Mouse (Mus musculus) kidney, embryonic 15.5 days (tissue): Measurements from ENCODE around the gene Agfg2. TPM values are rescaled to one million over a fixed set of nuclear protein-coding genes. Genes with fewer than 3 reads are reported as not detected.
"Not testable (repeated sequence)": the region's sequence is repeated elsewhere in the genome, so short reads cannot be mapped to it uniquely, and the experiment has no call there.

Experiments
- ATAC-seq: fragments of 200-750 bp; cut with Nextera tagmentation; replicated peaks from 2 replicates; pipeline ENCODE4 v1.8.0; 2017; ENCODE audit warnings: moderate TSS enrichment; ENCODE audit not compliant: low FRiP score
- H3K27ac ChIP-seq: fragments of 300-500 bp; sonication (generic); 2 replicates; pipeline ENCODE4 v1.5.1; 2015; ENCODE audit warnings: mild to moderate bottlenecking, inconsistent platforms
- H3K27me3 ChIP-seq: fragments of 300-500 bp; sonication (generic); 2 replicates; pipeline ENCODE4 v1.6.1; 2015; ENCODE audit warnings: inconsistent platforms
- H3K36me3 ChIP-seq: fragments of 300-500 bp; sonication (generic); 2 replicates; pipeline ENCODE4 v1.6.1; 2015; ENCODE audit warnings: inconsistent platforms
- H3K4me1 ChIP-seq: fragments of 300-500 bp; sonication (generic); 2 replicates; pipeline ENCODE4 v1.6.1; 2015; ENCODE audit warnings: inconsistent platforms
- H3K4me2 ChIP-seq: fragments of 300-500 bp; sonication (generic); 2 replicates; pipeline ENCODE4 v1.6.1; 2015; ENCODE audit warnings: moderate library complexity, mild to moderate bottlenecking, inconsistent platforms
- H3K4me3 ChIP-seq: fragments of 300-500 bp; sonication (generic); replicated peaks from 2 replicates; pipeline ENCODE4 v1.5.1; 2015; ENCODE audit warnings: mild to moderate bottlenecking, inconsistent platforms
- H3K9ac ChIP-seq: fragments of 300-500 bp; sonication (generic); 2 replicates; pipeline ENCODE4 v1.6.1; 2015; ENCODE audit warnings: mild to moderate bottlenecking, inconsistent platforms
- H3K9me3 ChIP-seq: fragments of 300-500 bp; sonication (generic); replicated peaks from 2 replicates; pipeline ENCODE4 v1.6.1; 2016; ENCODE audit warnings: inconsistent platforms
- WGBS: fragments of 180-500 bp; shearing (Covaris S2); methylation state at CpG from one replicate; pipeline ENCODE4 v1.1.7; 2015; ENCODE audit warnings: mixed read lengths; 5-methylcytosine and 5-hydroxymethylcytosine counted together
- polyA plus RNA-seq: library from polyadenylated mRNA; unstranded; fragments of >200 nt; fragmentation: Nextera tagmentation; extraction: Ambion mirVana; gene quantifications from 2 replicates; pipeline ENCODE4 v1.2.1, GENCODE M21; 2015

Gene Agfg2
- polyA plus RNA-seq, 1 experiment from 2014 or later: 23.1 TPM

GRCm38 (mm10) chr5:137633397-137634084 is 51.0 kb downstream of the Agfg2 start:
- Histone ChIP-seq H3K27ac (0 out of 2 replicates have a peak overlapping the region, but pooled peaks have one; percentile 32), H3K9me3 (no peaks in the 10 kb centered on the region), H3K36me3 (peaks cover 61% of the 10 kb centered on the region), H3K4me3 (no peak overlapping the region), H3K4me1 (peaks cover 44% of the 10 kb centered on the region), H3K9ac (no peak overlapping the region), H3K27me3 (no peaks in the 10 kb centered on the region), H3K4me2 (no peak overlapping the region)
- ATAC-seq: no peak
- 82% methylated on average over 12 of the region's 12 CpGs for WGBS

GRCm38 (mm10) chr5:137631591-137631990 is 52.9 kb downstream of the Agfg2 start:
- ATAC-seq: no peak
- Histone ChIP-seq H3K9me3 (no peaks in the 10 kb centered on the region), H3K4me3 (peak overlapping the region; percentile 82), H3K4me1 (peaks cover 56% of the 10 kb centered on the region), H3K27me3 (no peaks in the 10 kb centered on the region), H3K27ac (peak overlapping the region; percentile 99), H3K36me3 (peaks cover 42% of the 10 kb centered on the region), H3K4me2 (peak overlapping the region; percentile 76), H3K9ac (peak overlapping the region; percentile 80; the same call in 1 of the 2 replicates)
- WGBS: 56% methylated on average over 4 of the region's 4 CpGs

- Histone ChIP-seq H3K4me1 (peaks cover 56% of the 10 kb centered on the region), H3K27me3 (no peaks in the 10 kb centered on the region), H3K4me3 (peak overlapping the region; percentile 82), H3K27ac (peak overlapping the region; percentile 99), H3K4me2 (peak overlapping the region; percentile 76), H3K36me3 (peaks cover 38% of the 10 kb centered on the region), H3K9ac (peak overlapping the region; percentile 80), H3K9me3 (no peaks in the 10 kb centered on the region)
- ATAC-seq: no peak
- 33% methylated on average over 9 of the region's 9 CpGs for WGBS
Observed at GRCm38 (mm10) chr5:137631171-137631570, 53.4 kb downstream of the Agfg2 start.

- no peaks in the 10 kb centered on the region for H3K27me3 ChIP-seq
- 6% methylated on average over 3 of the region's 3 CpGs for WGBS
- ATAC-seq: peak; percentile 7; the same call in 1 of the 2 replicates
Observed at GRCm38 (mm10) chr5:137630602-137631001, 53.9 kb downstream of the Agfg2 start.

GRCm38 (mm10) chr5:137629906-137630545 is 54.5 kb downstream of the Agfg2 start:
- H3K4me2 ChIP-seq: peak overlapping the region; percentile 76
- H3K27ac ChIP-seq: peak overlapping the region; percentile 99
- H3K36me3 ChIP-seq: peaks cover 26% of the 10 kb centered on the region
- no peaks in the 10 kb centered on the region for H3K9me3 ChIP-seq
- WGBS: 7% methylated on average over 6 of the region's 6 CpGs
- peak overlapping the region; percentile 82 for H3K4me3 ChIP-seq
- peak overlapping the region; percentile 80 for H3K9ac ChIP-seq
- peaks cover 58% of the 10 kb centered on the region for H3K4me1 ChIP-seq
- H3K27me3 ChIP-seq: no peaks in the 10 kb centered on the region
- peak; percentile 19 for ATAC-seq

More at GRCm38 (mm10) chr5:137630602-137631001, 53.9 kb downstream of the Agfg2 start:
- peaks cover 56% of the 10 kb centered on the region for H3K4me1 ChIP-seq
- H3K27ac ChIP-seq: peak overlapping the region; percentile 99
- peak overlapping the region; percentile 80 for H3K9ac ChIP-seq
- peaks cover 32% of the 10 kb centered on the region for H3K36me3 ChIP-seq
- no peaks in the 10 kb centered on the region for H3K9me3 ChIP-seq
- peak overlapping the region; percentile 82 for H3K4me3 ChIP-seq
- H3K4me2 ChIP-seq: peak overlapping the region; percentile 76

- H3K36me3 ChIP-seq: peaks cover 20% of the 10 kb centered on the region
- peak overlapping the region; percentile 76 for H3K4me2 ChIP-seq
- peak; percentile 60 for ATAC-seq
- H3K27me3 ChIP-seq: no peaks in the 10 kb centered on the region
- peak overlapping the region; percentile 82 for H3K4me3 ChIP-seq
- H3K4me1 ChIP-seq: peaks cover 62% of the 10 kb centered on the region
- H3K9me3 ChIP-seq: no peaks in the 10 kb centered on the region
- H3K27ac ChIP-seq: peak overlapping the region; percentile 99
- peak overlapping the region; percentile 80 for H3K9ac ChIP-seq
- WGBS: 0% methylated on average over 23 of the region's 23 CpGs
Observed at GRCm38 (mm10) chr5:137629306-137629721, 55.2 kb downstream of the Agfg2 start.

GRCm38 (mm10) chr5:137628498-137629305 is 55.8 kb downstream of the Agfg2 start, which contains the start of the genes Fbxo24, Lrch4 and Gm20605:
Gene Fbxo24, minus strand, starts transcription at chr5:137629002.
Gene Lrch4, plus strand, starts transcription at chr5:137629121.
Gene Gm20605, plus strand, starts transcription at chr5:137629175.
- H3K27me3 ChIP-seq: no peaks in the 10 kb centered on the region
- peak within 1 kb of the TSS; percentile 80 for H3K9ac ChIP-seq
- peak within 1 kb of the TSS; percentile 82 for H3K4me3 ChIP-seq
- peaks cover 13% of the 10 kb centered on the region for H3K36me3 ChIP-seq
- H3K4me1 ChIP-seq: peaks cover 60% of the 10 kb centered on the region
- H3K9me3 ChIP-seq: no peaks in the 10 kb centered on the region
- H3K4me2 ChIP-seq: peak within 1 kb of the TSS; percentile 79
- H3K27ac ChIP-seq: peak within 1 kb of the TSS; percentile 99
- 0% methylated on average over 46 of the region's 46 CpGs for WGBS
- ATAC-seq: peak; percentile 96

- Histone ChIP-seq H3K36me3 (peaks cover 7% of the 10 kb centered on the region), H3K4me3 (peak overlapping the region; percentile 82), H3K27ac (peak overlapping the region; percentile 94), H3K9ac (peak overlapping the region; percentile 59), H3K4me1 (peaks cover 53% of the 10 kb centered on the region), H3K4me2 (peak overlapping the region; percentile 79), H3K9me3 (no peaks in the 10 kb centered on the region), H3K27me3 (no peaks in the 10 kb centered on the region)
- ATAC-seq: no peak
- whole genome bisulfite sequencing: under 1% methylated on average over 9 of the region's 9 CpGs
Observed at GRCm38 (mm10) chr5:137627991-137628390, 56.5 kb downstream of the Agfg2 start.

- Histone ChIP-seq H3K36me3 (no peaks in the 10 kb centered on the region), H3K27ac (no peak overlapping the region), H3K9me3 (no peaks in the 10 kb centered on the region), H3K4me3 (no peak overlapping the region), H3K27me3 (no peaks in the 10 kb centered on the region), H3K4me1 (peaks cover 18% of the 10 kb centered on the region), H3K9ac (no peak overlapping the region), H3K4me2 (no peak overlapping the region)
- 85% methylated on average over 11 of the region's 11 CpGs for WGBS
- no peak for ATAC-seq
Observed at GRCm38 (mm10) chr5:137623937-137624530, 60.5 kb downstream of the Agfg2 start.

GRCm38 (mm10) chr5:137615347-137615746 is 69.2 kb downstream of the Agfg2 start:
- H3K4me3 ChIP-seq: no peak overlapping the region
- no peak for ATAC-seq
- no peaks in the 10 kb centered on the region for H3K9me3 ChIP-seq
- no peak overlapping the region for H3K4me2 ChIP-seq
- 0 out of 2 replicates have a peak, but pooled peaks cover 4% of the 10 kb centered on the region for H3K27me3 ChIP-seq
- no peak overlapping the region for H3K27ac ChIP-seq
- no peaks in the 10 kb centered on the region for H3K36me3 ChIP-seq
- WGBS: 89% methylated on average over 7 of the region's 7 CpGs
- peaks cover 36% of the 10 kb centered on the region for H3K4me1 ChIP-seq
- no peak overlapping the region for H3K9ac ChIP-seq

GRCm38 (mm10) chr5:137614921-137615320 is 69.6 kb downstream of the Agfg2 start:
- not testable (repeated sequence) for H3K36me3 ChIP-seq, H3K4me2 ChIP-seq, H3K9ac ChIP-seq, H3K27me3 ChIP-seq, H3K27ac ChIP-seq, ATAC-seq, H3K9me3 ChIP-seq, H3K4me3 ChIP-seq
- WGBS: 94% methylated on average over 2 of the region's 2 CpGs
- H3K4me1 ChIP-seq: peaks cover 40% of the 10 kb centered on the region
